Mouse (Mus musculus): ENCODE results near the gene Lmf1.

The Lmf1 gene

DNA sequence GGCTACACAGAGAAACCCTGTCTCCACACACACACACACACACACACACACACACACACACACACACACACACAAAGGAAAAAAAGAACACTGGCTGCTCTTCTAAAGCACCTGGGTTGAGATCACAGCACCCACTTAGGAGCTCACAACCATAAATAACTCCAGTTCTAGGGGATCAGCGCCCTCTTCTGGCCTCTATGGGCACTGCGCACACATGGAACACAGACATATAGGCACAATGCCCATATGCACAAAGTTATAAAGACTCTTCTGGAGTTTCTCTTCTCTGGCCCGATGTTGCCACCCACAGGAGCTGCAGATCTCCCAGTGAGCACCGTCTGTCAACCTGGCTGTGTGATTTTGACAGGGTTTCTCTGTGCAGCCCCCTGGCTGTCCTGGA is 12.1 kb downstream of the Lmf1 start:
- in situ Hi-C loops (cut with MboI; ENCODE audit: low pct_unique_long_range_greater_than_20kb in 1 of 2, low sequenced_read_pairs in 2 of 2, unreplicated experiment in 1 of 2): no loop called here

DNA sequence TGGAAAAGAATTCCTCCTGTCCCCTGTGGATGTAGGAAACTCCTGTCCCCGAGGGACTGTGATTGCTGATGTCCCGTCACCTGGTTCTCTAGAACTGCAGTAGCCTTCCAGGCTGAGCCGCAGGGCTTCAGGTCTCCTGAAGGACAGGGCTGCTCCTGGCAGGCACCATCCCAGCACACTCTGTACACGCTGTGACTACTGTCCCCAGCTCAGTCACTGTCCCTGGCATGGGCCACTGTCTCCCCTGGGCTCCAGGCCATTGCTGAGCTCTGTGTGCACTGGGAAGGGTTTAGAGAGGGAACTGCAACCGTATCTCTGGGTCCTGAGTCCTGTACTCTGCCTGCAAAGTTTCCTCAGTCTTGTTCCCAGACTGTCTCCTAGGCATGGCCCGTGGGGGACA is 13.5 kb downstream of the Lmf1 start:
- in situ Hi-C loops (cut with MboI; ENCODE audit: low pct_unique_long_range_greater_than_20kb in 1 of 2, low sequenced_read_pairs in 2 of 2, unreplicated experiment in 1 of 2): no loop called here

DNA sequence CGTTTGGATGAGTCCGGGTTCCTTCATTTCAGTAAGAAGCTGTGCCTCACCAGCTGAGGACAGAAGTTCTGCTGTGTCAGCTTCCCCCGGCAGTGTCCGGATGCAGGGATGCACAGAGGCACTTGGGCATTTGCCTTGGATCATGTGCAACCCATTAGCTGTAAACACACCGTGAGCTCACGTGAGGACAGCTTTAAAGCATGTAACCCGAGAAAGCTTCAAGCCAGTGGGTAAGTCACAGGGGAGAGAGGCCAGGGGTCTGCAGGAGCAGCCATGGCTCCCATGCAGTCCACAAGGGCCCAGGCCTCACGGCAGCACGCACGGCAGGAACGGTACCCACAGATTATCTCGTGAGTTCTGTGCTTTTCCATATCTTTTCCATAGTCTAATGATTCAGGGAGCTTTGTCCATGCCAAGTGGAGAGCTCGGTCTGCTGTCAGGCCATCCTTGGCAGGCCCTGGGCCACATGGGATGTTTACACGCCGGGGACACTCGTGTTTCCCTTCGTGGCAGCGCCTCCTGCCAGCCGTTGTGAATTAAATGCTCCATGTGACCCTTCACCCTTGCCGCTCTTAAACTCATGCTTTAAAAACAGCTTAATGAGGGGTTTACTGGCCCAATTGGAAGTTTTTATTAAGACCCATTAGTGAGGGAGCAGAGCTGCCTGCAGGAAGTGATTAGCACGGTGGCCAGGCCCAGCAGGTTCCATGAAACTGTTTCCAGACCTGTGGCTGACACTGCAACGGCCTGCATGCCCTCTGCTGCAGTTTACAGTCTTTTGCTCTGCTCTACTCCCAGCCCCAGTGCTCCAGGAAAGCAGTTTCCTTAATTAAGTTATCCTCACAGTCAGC is 14.8 kb downstream of the Lmf1 start:
- in situ Hi-C loops (cut with MboI; ENCODE audit: low pct_unique_long_range_greater_than_20kb in 1 of 2, low sequenced_read_pairs in 2 of 2, unreplicated experiment in 1 of 2): no loop called here

DNA sequence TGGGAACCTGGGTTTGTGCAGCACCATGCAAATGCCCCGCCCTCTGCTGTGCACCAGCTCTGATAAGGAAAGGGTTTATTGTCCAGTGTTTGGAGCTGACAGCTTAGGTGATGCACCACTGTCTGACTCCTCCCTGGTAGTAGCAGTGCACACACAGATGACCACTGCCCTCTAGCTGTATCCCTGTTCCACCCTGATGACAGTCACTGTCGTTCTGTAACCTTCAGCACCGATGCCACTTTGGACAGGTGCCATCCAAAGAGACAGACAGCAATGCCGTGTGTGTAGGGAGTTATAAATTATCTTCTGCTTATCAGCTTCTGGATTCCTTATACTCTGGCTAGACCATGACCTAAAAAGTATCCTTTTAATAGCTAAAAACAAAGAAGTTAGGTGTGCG is 16.6 kb downstream of the Lmf1 start:
- in situ Hi-C loops (cut with MboI; ENCODE audit: low pct_unique_long_range_greater_than_20kb in 1 of 2, low sequenced_read_pairs in 2 of 2, unreplicated experiment in 1 of 2): no loop called here

DNA sequence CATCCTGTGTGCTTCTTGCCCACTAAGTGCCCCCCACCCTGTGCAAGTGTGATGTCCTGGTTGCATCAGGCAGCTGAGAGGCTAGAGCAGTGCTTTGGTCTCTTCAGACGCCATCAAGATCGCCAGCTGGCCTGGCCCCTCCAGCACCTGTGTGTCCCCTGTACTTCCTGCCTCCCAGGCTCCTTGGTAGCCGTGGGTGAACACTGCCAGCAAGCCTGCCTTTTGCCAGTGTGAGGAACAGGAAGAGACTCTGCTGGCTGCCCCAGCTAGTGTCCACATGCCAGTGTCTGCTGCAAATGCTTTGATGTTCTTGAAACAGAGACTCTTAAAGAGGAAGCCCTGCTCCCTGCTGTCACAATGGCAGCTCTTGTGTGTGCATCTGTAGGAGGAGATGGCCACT is 18.7 kb downstream of the Lmf1 start:
- in situ Hi-C loops (cut with MboI; ENCODE audit: low pct_unique_long_range_greater_than_20kb in 1 of 2, low sequenced_read_pairs in 2 of 2, unreplicated experiment in 1 of 2): no loop called here

DNA sequence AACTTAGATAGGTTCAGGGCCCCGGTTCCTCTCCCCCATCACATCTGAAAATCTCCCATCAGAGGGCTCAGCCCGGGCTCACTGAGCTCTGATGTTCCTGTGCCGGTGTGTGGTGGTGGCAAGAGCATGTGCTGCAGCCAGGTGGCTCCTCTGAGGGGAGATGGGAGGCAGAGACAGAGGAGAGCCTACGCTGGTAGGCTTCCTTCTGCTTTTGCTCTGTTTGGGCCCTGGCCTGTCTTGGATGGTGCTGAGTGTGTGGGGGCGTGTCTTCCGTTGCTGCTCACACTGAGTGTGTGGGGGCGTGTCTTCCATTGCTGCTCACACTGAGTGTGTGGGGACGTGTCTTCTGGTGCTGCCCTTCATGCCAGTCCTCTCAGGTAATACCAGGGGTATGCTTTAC is 23.5 kb downstream of the Lmf1 start:
- in situ Hi-C loops (cut with MboI; ENCODE audit: low pct_unique_long_range_greater_than_20kb in 1 of 2, low sequenced_read_pairs in 2 of 2, unreplicated experiment in 1 of 2): no loop called here

DNA sequence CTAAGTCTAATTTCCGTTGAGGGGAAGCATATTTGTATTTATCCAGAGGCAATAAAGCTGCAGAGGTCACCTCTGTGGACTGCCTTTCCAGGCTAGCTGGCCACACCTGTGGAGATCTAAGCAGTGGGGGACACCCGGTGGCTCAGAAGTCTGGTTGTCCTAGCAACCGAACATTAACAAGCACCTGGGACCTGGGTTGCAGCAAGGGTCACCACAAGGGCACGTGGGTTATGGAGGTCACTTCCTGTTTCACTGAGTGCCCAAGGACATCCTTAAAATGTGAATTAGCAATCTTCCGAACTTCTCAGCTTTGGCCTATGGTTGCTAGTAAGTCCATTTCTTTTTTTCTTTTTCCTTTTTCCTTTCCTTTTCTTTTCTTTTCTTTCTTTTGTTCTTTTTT is 25.3 kb downstream of the Lmf1 start:
- in situ Hi-C loops (cut with MboI; ENCODE audit: low pct_unique_long_range_greater_than_20kb in 1 of 2, low sequenced_read_pairs in 2 of 2, unreplicated experiment in 1 of 2): no loop called here

DNA sequence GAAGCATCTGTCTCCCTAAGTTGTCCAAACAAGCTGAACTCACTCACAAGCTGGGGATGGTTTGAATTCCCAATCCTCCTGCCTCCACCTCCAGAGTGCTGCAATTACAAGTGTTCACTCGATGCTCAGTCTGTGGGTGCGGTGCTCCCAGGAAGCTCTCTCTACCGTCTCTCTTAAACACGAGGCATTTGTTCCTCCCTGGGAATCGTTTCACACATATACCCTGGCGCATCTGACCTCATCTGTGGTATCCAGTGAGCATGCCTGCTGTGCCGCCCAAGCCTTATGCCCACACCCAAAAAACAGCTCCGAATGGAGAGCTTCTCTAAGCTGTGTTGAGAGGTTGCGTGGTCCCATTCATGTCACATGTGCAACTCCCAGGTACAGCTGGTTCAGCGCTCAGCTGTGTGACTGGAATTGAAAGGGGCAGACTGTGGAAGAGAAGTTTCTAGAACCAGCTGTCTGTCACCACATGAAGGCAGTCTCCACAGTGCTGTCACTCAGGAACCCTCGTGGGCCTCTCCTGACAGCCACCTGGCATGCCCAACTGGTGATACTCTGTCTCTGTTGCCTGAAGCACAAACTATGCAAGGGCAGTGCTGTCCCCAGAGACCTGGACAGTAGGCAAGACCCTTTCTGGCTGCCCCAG is 29.4 kb downstream of the Lmf1 start:
- in situ Hi-C loops (cut with MboI; ENCODE audit: low pct_unique_long_range_greater_than_20kb in 1 of 2, low sequenced_read_pairs in 2 of 2, unreplicated experiment in 1 of 2): no loop called here

DNA sequence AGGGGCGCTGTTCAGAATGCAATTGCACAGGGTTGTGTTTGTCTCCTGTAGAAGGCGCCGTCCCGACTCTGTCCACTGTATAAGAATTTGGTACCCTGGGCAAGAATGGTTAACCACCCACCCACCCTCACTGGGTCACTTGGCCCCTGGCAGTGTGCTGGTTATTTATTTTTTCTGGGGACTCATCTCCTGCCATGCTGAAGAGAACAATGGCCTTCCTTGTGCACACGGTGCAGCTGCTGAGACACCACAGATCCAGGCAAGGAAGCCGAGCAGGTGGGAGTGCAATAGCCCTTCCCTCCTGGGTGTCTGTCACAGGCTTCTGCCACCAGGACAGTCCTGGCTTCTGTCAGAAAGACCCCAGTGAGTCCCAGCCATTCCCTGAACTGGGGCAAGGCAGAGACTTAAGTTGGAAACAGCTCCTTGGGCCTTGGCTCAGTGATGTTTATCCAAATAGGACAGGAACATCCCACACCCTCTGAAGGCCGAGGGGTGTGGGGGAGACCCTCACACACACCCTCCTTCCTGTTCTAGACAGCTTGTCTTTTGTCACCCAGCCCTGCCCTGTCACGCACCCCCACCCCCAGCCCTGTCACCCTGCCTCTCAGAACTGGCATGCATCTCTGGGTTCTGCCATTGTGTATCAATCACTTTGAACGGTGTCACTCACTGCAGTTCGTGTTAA is 30.1 kb downstream of the Lmf1 start:
- in situ Hi-C loops (cut with MboI; ENCODE audit: low pct_unique_long_range_greater_than_20kb in 1 of 2, low sequenced_read_pairs in 2 of 2, unreplicated experiment in 1 of 2): no loop called here

DNA sequence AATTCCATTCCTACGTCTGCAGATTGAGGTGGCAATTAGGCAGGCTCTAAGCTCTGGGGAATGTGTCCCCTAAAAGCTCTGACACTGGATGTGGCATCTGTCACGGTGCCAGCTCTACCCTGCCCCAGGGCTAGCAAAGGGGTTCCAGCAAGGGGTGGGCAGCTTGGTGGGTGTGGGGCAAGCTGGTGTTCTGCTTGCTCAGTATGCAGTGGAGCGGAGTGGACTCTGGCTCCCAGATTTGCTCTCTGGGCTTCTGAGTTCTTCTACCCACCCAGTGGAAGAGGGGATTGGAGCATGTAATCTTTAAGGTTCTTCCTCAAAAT is 30.6 kb downstream of the Lmf1 start:
- in situ Hi-C loops (cut with MboI; ENCODE audit: low pct_unique_long_range_greater_than_20kb in 1 of 2, low sequenced_read_pairs in 2 of 2, unreplicated experiment in 1 of 2): no loop called here

DNA sequence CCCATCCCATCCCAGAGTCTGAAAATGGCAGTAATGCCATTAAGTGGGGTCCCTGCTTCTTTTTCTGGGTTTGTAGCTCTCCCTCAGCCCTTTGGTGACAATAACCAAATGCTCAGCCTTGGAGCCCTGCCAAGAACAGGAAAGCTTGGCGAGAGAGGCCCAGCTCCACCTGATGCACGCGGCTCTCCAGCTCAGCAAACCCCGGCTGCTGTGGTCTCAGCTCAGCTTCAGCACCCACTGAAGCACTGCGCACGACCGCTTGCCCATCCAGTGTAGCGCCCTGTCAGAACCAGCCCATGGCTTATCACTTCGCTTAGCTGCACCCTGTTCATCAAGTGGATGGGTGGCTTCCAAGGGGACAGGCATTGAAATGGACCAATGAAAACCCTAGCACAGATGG is 31.3 kb downstream of the Lmf1 start:
- in situ Hi-C loops (cut with MboI; ENCODE audit: low pct_unique_long_range_greater_than_20kb in 1 of 2, low sequenced_read_pairs in 2 of 2, unreplicated experiment in 1 of 2): loop anchor here in 1 of 2 experiments (5.0 kb wide), 1 partner anchor 52 kb away; no protein-coding TSS in a partner anchor

DNA sequence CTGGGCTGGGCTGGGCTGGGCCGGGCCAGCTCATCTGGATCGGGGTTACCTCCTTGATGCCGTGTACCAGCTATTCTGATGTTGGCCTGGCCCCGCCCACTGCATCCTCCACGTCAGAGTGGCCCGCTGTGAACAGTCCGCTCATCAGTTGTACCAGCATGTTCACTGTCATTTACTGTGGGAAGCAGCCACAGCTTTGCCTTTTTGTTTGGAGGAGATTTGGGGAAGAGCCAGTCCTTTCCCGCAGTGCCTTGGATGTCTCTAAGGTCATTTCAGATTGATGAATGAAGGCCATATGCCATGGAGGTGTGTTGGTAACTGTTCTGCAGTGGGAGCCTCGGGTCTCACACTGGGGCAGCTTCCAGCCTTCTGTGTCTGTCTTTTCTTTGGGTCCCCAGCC is 33.7 kb downstream of the Lmf1 start:
- in situ Hi-C loops (cut with MboI; ENCODE audit: low pct_unique_long_range_greater_than_20kb in 1 of 2, low sequenced_read_pairs in 2 of 2, unreplicated experiment in 1 of 2): loop anchor here in 1 of 2 experiments (5.0 kb wide), 1 partner anchor 50 kb away; no protein-coding TSS in a partner anchor

DNA sequence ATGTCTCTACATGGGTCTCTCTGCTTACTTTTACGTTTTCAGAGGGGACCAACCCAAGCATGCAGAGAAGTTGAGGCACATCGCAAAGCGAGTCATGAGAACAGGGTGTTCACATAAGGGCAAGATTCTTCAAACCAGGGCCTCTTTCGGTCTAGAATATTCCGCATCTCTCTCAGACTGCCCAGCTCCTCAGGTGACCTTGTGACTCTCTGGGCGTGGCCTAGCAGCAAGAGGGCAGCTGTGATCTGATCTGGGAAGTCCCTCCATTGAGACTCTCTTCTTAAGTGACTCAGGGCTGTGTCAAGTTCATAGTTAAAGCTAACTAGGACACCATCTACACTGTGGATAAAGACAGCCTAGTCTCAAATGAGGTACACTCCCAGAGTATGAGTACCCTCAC is 34.4 kb downstream of the Lmf1 start:
- in situ Hi-C loops (cut with MboI; ENCODE audit: low pct_unique_long_range_greater_than_20kb in 1 of 2, low sequenced_read_pairs in 2 of 2, unreplicated experiment in 1 of 2): loop anchor here in 1 of 2 experiments (5.0 kb wide), 1 partner anchor 49 kb away; no protein-coding TSS in a partner anchor

DNA sequence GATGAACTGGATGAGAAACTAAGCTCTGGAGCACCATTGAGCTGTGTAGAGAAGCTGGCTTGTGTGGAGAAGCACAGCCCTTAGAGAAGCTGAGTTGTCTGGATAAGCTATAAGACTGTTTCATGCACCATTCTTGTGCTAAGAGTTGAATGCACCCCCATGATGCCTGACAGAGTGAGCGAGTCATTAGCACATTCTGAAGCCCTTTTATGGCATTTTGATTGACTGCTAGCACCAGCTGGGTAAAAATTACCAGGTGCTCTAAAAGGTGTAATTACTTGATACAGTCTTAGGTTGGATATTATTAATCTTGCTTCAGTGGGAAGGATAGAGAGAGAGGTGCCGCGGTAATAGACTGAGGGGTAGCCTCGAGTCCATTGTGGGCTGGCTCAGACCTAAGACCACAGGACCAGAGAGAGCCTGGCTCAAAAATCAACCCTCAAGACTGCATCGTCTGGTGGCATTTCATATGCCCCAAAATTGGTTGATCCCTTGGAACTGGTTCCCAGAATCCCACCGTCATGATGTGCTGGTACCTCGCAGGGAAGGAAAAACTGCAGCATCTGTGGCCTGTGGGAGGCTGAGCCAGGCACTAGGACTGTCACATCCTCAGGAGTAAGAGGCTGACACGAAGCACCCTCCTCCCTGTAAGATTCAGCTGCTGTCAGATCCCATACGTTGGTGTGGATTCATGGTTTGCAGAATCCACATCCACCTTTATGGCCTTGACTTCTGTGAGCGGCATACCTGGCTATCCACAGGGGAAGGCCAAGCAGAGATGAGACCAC is 36.0 kb downstream of the Lmf1 start:
- in situ Hi-C loops (cut with MboI; ENCODE audit: low pct_unique_long_range_greater_than_20kb in 1 of 2, low sequenced_read_pairs in 2 of 2, unreplicated experiment in 1 of 2): loop anchor here in 1 of 2 experiments (5.0 kb wide), 1 partner anchor 47 kb away; no protein-coding TSS in a partner anchor

DNA sequence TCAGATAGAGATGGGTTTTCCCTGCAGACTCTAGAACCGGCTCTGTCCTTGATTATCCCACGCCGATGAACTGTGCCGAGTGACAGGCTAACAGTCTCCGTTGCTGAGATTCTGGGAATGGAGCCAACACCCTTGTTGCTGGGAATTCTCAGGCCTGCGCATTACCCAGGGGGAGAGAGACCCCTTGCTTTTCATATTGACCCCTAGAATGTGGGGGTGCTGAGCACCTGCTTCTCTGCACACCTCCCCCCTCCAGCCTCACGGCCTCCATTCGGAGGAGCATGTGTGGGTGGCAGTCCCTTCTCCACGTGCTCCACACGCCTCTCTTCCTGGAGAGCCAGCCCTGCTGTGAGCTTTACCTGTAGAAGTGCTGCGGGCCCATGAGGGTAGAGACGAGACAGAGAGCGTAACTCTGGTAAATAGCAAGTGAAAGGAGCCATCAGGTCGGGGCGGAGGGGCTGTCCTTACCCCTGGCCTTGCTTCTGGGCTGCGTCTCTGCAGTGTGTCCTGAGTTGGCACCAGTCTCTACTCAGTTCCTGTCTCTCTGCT is 39.7 kb downstream of the Lmf1 start:
- in situ Hi-C loops (cut with MboI; ENCODE audit: low pct_unique_long_range_greater_than_20kb in 1 of 2, low sequenced_read_pairs in 2 of 2, unreplicated experiment in 1 of 2): no loop called here

DNA sequence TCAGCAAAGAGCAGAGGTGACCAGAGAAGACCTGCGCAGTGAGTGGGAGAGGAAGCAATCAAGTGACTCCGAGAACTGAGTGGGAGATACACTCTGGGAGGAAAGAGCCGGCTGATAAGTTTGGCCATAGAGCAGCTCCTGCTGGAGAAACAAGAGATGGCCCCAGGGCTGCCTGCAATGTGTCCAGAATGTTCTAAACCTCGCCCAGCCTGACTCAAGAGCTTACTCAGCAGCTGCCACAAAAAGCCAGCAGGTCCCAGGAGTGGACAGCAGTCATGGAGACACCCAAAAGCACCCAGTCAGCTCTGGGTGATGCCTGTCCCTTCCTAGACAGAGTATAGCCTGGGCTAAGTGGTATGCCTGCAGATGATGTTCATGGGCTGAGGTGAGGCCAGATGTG is 44.6 kb downstream of the Lmf1 start:
- in situ Hi-C loops (cut with MboI; ENCODE audit: low pct_unique_long_range_greater_than_20kb in 1 of 2, low sequenced_read_pairs in 2 of 2, unreplicated experiment in 1 of 2): no loop called here

DNA sequence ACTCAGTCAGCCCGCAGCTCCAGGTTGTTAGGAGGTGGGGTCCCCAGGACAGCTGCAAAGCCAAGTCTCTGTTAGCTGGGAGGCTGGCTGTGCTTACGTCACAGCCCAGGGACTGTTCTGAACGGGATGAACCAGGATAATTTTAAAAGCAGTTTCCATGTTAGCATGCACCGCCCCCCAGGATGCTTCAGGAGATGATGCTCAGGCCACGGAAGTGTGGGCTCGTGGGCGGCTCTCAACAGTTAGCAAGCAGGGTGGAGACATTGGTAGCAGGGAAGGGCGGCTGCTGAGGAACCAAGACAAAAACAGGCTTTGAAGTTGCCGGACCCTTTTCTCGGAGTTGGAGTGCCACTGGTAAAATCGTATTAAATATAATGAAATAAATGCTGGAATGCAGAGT is 45.0 kb downstream of the Lmf1 start:
- in situ Hi-C loops (cut with MboI; ENCODE audit: low pct_unique_long_range_greater_than_20kb in 1 of 2, low sequenced_read_pairs in 2 of 2, unreplicated experiment in 1 of 2): no loop called here

DNA sequence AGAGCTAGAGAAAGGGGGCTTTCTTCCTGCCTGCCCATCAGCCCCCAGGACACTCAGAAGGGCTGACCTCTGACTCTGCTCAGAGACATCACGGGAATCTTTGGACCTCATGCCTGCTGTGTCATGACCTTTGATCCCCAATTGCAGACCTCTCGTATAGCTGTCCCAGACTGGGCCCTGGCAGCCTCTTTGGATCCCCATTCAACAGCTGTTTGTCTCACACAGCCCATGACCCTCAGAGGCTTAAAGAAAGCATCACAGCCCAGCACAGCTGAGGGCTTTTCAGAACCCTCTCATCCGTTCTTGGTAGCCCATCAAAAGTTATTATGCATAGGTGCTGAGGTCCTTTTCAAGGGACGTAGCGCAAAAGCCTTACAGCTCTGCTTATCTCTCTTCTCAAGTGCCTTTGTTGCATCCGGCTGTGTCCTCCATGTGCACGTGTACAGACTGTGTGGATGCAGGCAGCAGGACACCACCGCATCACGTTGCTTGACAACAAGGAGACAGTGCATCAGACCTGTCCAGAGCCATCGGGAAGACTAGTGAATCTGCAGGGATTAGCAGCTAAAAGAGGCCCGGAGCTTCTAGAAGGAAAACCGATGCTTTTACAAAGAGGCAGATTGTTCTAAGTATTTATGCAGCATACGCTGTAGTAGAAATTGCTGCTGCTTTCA is 45.7 kb downstream of the Lmf1 start:
- in situ Hi-C loops (cut with MboI; ENCODE audit: low pct_unique_long_range_greater_than_20kb in 1 of 2, low sequenced_read_pairs in 2 of 2, unreplicated experiment in 1 of 2): no loop called here

Data from mouse embryonic stem cell (cell line).